Mouse (Mus musculus): ENCODE data around the gene Tnk2. TPM values are rescaled to one million over a fixed set of nuclear protein-coding genes. Genes with fewer than 3 reads are reported as not detected.

The Tnk2 gene
- polyA plus RNA-seq, 1 experiment from 2014 or later = 6.6 TPM

DNA sequence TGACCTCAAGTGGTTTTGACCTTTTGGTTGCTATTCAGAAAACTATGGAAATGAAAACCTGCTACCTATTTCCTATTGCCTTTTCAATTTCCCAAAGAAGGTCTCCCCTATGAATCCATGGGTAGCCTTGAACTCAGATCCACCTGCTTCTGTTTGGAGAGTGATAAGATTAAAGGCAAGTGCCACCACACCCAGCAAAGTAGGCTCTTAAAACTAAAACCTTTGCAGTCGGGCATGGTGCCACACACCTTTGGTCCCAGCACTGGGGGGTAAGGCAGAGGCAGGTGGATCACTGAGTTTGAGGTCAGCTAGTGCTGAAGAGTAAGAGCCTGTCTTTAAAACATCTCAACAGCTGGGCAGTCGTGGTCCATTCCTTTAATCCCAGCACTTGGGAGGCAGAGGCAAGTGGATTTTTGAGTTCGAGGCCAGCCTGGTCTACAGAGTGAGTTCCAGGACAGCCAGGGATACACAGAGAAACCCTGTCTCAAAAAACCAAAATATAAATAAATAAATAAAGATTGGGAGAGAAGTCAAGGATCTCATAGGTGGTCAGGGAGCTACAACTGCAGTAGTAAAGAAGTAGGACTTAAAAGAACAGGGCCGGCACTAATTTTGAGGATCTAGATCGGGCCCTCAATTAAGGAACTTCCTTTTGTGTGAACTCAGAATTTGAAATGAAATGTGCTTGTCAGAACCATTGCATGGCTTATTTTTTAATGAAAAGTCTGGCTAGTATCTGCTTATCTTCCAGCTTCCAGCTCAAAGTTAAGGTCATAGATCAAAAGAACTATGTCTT lies 33.0 kb upstream of the Tnk2 start:
- H3K36me3 ChIP-seq = peaks cover 50% of the 10 kb centered on the region
- peaks cover 47% of the 10 kb centered on the region for H3K4me1 ChIP-seq
- WGBS (ENCODE audit: insufficient replicate concordance) = 16% methylated on average over 5 of the region's 5 CpGs
- H3K4me3 ChIP-seq = peak overlapping the region; percentile 93
- peak overlapping the region; percentile 78 for H3K4me2 ChIP-seq
- H3K27ac ChIP-seq = peak overlapping the region; percentile 96
- ATAC-seq = peak; percentile 31
- H3K9ac ChIP-seq = peak overlapping the region; percentile 99
- H3K27me3 ChIP-seq (replicated peaks) = no peaks in the 10 kb centered on the region
- H3K9me3 ChIP-seq (replicated peaks) = no peaks in the 10 kb centered on the region

DNA sequence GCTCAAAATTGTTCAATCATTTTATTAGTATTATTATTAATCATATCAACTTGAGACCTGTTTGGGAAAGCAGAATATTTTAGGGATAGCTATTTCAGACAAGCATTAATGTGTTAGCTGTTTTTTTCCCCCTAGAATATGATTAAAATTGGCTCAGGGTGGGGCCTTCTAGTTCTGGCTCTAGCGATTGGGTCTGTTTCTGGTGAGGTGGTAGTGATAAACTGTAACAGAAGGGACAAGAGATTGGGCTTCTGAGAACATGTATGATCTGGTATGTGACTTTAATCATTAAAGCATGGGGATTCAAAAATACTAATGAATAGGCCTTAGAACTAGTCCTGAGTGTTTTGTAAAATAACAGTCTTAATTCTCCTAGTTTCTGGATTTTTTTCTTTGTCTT lies 31.6 kb upstream of the Tnk2 start:
- Histone ChIP-seq H3K4me2 (peak overlapping the region; percentile 78), H3K36me3 (peaks cover 64% of the 10 kb centered on the region), H3K9ac (peak overlapping the region; percentile 99), H3K9me3 (replicated peaks) (no peaks in the 10 kb centered on the region), H3K27ac (peak overlapping the region; percentile 96), H3K4me3 (peak overlapping the region; percentile 93), H3K4me1 (peaks cover 45% of the 10 kb centered on the region), H3K27me3 (replicated peaks) (no peaks in the 10 kb centered on the region)
- ATAC-seq = peak; percentile 51
- WGBS (ENCODE audit: insufficient replicate concordance) = 13% methylated on average over 1 of the region's 1 CpGs

- H3K9me3 ChIP-seq (replicated peaks) = no peaks in the 10 kb centered on the region
- peaks cover 77% of the 10 kb centered on the region for H3K36me3 ChIP-seq
- peak overlapping the region; percentile 99 for H3K9ac ChIP-seq
- H3K27me3 ChIP-seq (replicated peaks) = no peaks in the 10 kb centered on the region
- no peak for ATAC-seq
- H3K4me2 ChIP-seq = peak overlapping the region; percentile 78
- H3K27ac ChIP-seq = peak overlapping the region; percentile 96
- H3K4me3 ChIP-seq = peak overlapping the region; percentile 93
- peaks cover 33% of the 10 kb centered on the region for H3K4me1 ChIP-seq
- 55% methylated on average over 3 of the region's 3 CpGs for WGBS (ENCODE audit: insufficient replicate concordance)
Observed at GRCm38 (mm10) chr16:32613269-32613834, 30.3 kb upstream of the Tnk2 start.

DNA sequence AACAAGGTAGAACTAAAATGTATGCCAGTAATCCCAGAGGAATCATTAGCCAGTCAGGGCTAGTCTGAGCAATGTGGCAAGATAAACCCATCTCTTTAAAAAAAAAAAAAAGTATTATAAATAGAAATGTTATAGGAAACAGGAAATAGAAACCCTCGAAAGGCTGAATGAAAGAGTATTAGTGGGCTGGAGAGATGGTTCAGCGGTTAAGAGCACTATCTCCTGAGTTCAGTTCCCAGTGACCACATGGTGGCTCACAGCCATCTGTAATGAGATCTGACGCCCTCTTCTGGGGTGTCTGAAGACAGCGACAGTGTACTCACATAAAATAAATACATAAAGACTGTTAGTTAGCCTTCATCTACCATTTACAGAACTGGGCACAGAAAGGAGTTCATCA lies 29.6 kb upstream of the Tnk2 start:
- Histone ChIP-seq H3K4me2 (peak overlapping the region; percentile 78), H3K36me3 (peaks cover 84% of the 10 kb centered on the region), H3K27ac (peak overlapping the region; percentile 96), H3K9me3 (replicated peaks) (no peaks in the 10 kb centered on the region), H3K27me3 (replicated peaks) (no peaks in the 10 kb centered on the region), H3K4me3 (peak overlapping the region; percentile 23; the same call in 1 of the 2 replicates), H3K9ac (peak overlapping the region; percentile 56; the same call in 1 of the 2 replicates), H3K4me1 (peaks cover 33% of the 10 kb centered on the region)
- ATAC-seq = no peak
- WGBS (ENCODE audit: insufficient replicate concordance) = 26% methylated on average over 4 of the region's 4 CpGs

DNA sequence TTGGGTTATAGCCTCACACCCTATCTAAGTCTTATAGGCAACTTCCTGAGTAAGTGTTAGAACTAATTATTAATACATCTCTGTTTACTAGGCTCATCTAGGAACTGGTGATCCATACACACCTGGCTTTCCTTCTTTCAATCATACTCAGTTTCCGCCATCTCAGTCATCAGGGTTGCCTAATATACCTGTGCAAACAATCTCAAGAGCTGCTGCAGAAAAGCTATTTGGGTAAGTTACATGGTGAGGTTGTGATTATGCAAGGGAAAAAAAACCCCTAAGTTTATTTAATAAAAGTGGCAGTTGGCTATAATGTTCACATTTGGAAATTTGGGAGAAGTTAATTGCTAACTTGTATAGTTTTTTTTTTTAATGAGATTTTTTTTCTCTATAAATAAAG lies 24.7 kb upstream of the Tnk2 start:
- no peaks in the 10 kb centered on the region for H3K27me3 ChIP-seq (replicated peaks)
- 0 out of 2 replicates have a peak overlapping the region, but pooled peaks have one; percentile 18 for H3K27ac ChIP-seq

DNA sequence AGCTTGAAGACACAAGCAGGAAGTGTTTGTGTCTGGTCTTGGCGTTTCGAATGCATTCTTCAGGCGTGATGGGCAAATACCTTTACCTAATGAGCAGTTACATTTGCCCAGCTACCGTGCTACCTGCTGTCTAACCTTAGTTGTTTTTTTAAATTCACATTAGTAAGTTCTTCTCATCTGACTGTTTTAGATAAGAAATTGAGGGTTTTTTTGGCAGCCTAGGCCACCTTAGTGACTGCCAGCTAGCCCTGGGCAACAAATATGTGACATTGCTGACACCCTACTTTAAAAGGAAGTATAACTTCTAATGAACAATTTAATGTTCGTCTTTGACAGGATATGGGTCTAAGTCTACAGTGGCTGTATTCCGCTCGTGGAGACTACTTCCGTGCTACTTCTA lies 15.5 kb upstream of the Tnk2 start:
- Histone ChIP-seq H3K4me2 (no peak overlapping the region), H3K27ac (peak overlapping the region; percentile 7; the same call in 1 of the 2 replicates), H3K27me3 (replicated peaks) (no peaks in the 10 kb centered on the region), H3K9ac (no peak overlapping the region), H3K4me3 (no peak overlapping the region), H3K36me3 (peaks cover 99% of the 10 kb centered on the region), H3K4me1 (0 out of 2 replicates have a peak, but pooled peaks cover 4% of the 10 kb centered on the region), H3K9me3 (replicated peaks) (no peaks in the 10 kb centered on the region)
- no peak for ATAC-seq
- 88% methylated on average over 8 of the region's 8 CpGs for WGBS (ENCODE audit: insufficient replicate concordance)

More for the DNA sequence above, 24.7 kb upstream of the Tnk2 start:
- WGBS (ENCODE audit: insufficient replicate concordance) = 85% methylated on average over 1 of the region's 1 CpGs
- peaks cover 23% of the 10 kb centered on the region for H3K4me1 ChIP-seq
- ATAC-seq = no peak
- H3K4me3 ChIP-seq = no peak overlapping the region
- H3K9me3 ChIP-seq (replicated peaks) = no peaks in the 10 kb centered on the region
- no peak overlapping the region for H3K4me2 ChIP-seq
- no peak overlapping the region for H3K9ac ChIP-seq
- peaks cover 100% of the 10 kb centered on the region for H3K36me3 ChIP-seq

- Histone ChIP-seq H3K4me2 (no peak overlapping the region), H3K27me3 (replicated peaks) (peaks cover 3% of the 10 kb centered on the region), H3K9ac (no peak overlapping the region), H3K27ac (no peak overlapping the region), H3K4me1 (no peaks in the 10 kb centered on the region; the same call in 1 of the 2 replicates), H3K9me3 (replicated peaks) (no peaks in the 10 kb centered on the region), H3K36me3 (peaks cover 66% of the 10 kb centered on the region), H3K4me3 (no peak overlapping the region)
- no peak for ATAC-seq
- WGBS (ENCODE audit: insufficient replicate concordance) = 87% methylated on average over 4 of the region's 4 CpGs
Observed at GRCm38 (mm10) chr16:32632328-32632824, 11.3 kb upstream of the Tnk2 start.

GRCm38 (mm10) chr16:32633486-32634012 lies 10.1 kb upstream of the Tnk2 start:
- Histone ChIP-seq H3K4me3 (no peak overlapping the region), H3K4me2 (no peak overlapping the region), H3K4me1 (peaks cover 8% of the 10 kb centered on the region), H3K27ac (peak overlapping the region; percentile 70), H3K9ac (no peak overlapping the region), H3K9me3 (replicated peaks) (no peaks in the 10 kb centered on the region), H3K27me3 (replicated peaks) (peaks cover 7% of the 10 kb centered on the region), H3K36me3 (peaks cover 54% of the 10 kb centered on the region)
- peak; percentile 48 for ATAC-seq
- 79% methylated on average over 4 of the region's 4 CpGs for WGBS (ENCODE audit: insufficient replicate concordance)

DNA sequence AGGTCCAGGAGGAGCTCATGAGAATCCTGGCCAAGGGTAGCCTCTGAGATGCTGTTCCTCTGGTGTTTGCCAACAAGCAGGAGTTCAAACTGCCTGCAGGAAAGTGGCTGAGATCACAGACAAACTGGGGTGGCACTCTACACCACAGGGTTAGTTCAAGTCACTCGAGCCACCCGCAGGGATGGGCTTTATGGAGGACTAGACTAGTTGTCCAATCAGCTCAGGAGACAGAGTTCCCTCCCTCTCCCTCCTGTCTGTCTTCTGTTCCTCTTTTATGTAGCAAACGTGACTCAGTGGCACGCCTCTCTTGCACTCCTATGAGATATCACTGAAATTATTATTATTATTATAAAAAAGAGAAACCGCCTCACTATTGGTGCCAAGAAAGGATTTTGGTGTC lies 9.5 kb upstream of the Tnk2 start:
- peak overlapping the region; percentile 70 for H3K27ac ChIP-seq
- peaks cover 7% of the 10 kb centered on the region for H3K27me3 ChIP-seq (replicated peaks)
- ATAC-seq = peak; percentile 53
- WGBS (ENCODE audit: insufficient replicate concordance) = 61% methylated on average over 5 of the region's 5 CpGs
- peaks cover 48% of the 10 kb centered on the region for H3K36me3 ChIP-seq
- H3K9me3 ChIP-seq (replicated peaks) = no peaks in the 10 kb centered on the region
- no peak overlapping the region for H3K9ac ChIP-seq
- H3K4me2 ChIP-seq = no peak overlapping the region
- peaks cover 10% of the 10 kb centered on the region for H3K4me1 ChIP-seq
- H3K4me3 ChIP-seq = no peak overlapping the region

DNA sequence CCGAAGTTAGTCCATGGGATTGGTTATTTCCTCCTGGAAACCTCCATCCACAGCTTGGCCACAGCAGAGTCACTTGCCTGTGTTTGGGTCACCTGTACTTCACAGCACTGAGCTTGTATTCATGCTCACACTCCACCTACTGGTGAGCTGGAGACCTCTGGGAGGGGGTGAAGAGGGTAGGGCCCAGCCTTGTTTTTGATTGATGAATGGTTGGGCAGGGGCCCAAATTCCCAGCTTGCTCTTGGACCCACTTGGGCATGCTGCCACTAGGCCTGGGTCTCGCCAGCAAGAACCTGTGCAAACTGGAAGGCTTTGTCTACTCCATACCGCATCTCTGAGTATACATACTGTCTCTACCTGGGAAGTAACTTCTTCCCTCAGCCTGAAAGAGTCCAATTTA lies 8.4 kb upstream of the Tnk2 start:
- no peak for ATAC-seq
- no peak overlapping the region; the same call in 1 of the 2 replicates for H3K27ac ChIP-seq
- H3K9me3 ChIP-seq (replicated peaks) = no peaks in the 10 kb centered on the region
- H3K4me2 ChIP-seq = no peak overlapping the region
- H3K9ac ChIP-seq = no peak overlapping the region
- WGBS (ENCODE audit: insufficient replicate concordance) = 75% methylated on average over 3 of the region's 3 CpGs
- H3K4me3 ChIP-seq = no peak overlapping the region
- H3K36me3 ChIP-seq = peaks cover 36% of the 10 kb centered on the region
- H3K4me1 ChIP-seq = peaks cover 10% of the 10 kb centered on the region
- peaks cover 7% of the 10 kb centered on the region for H3K27me3 ChIP-seq (replicated peaks)

DNA sequence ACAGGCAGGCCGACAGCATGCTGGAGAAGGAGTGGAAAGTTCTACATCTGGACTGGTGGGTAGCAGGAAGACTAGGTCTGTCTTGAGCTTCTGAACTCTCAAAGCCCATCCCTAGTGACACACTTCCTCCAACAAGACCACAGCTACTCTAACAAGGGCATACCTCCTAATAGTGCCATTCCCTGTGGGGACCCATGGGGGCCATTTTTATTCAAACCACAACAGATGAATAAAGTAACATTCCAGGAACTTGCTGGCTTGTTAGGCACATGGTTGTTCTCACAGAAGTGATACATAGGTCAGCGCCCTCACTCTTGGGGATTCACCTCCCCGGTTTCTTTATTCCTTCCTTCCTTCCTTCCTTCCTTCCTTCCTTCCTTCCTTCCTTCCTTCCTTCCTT lies 7.3 kb upstream of the Tnk2 start:
- Histone ChIP-seq H3K4me1 (peaks cover 10% of the 10 kb centered on the region), H3K27me3 (replicated peaks) (peaks cover 7% of the 10 kb centered on the region), H3K9ac (no peak overlapping the region), H3K4me2 (no peak overlapping the region), H3K36me3 (peaks cover 26% of the 10 kb centered on the region), H3K4me3 (no peak overlapping the region), H3K9me3 (replicated peaks) (no peaks in the 10 kb centered on the region), H3K27ac (no peak overlapping the region)
- WGBS (ENCODE audit: insufficient replicate concordance) = 68% methylated on average over 3 of the region's 3 CpGs
- ATAC-seq = no peak

Data from liver, embryonic 12.5 days (tissue).